Mouse (Mus musculus) brain, adult 10 weeks (tissue): Measurements from ENCODE around the gene Tmem267. TPM values are rescaled to one million over a fixed set of nuclear protein-coding genes. Genes with fewer than 3 reads are reported as not detected.

Source experiments
- polyA plus RNA-seq: library from polyadenylated mRNA; stranded (reverse); fragments of 350-450 nt; fragmentation: Illumina TruSeq; extraction: RNeasy Lipid Tissue Mini Kit (QIAGEN cat#74804); gene quantifications from one replicate; pipeline ENCODE4 v1.2.3, GENCODE M21; 2015; ENCODE audit warnings: low read depth, low replicate concordance

Tmem267 gene
- polyA plus RNA-seq, result 50.5 TPM

GRCm38 (mm10) chr13:119487880-119488580, at the start of gene Tmem267, which contains the start of gene 3110070M22Rik:
TSS of gene Tmem267 (plus strand) at chr13:119488039.
TSS of gene 3110070M22Rik (minus strand) at chr13:119488383.

GRCm38 (mm10) chr13:119462596-119463560, 25.0 kb upstream of the Tmem267 start, which contains the start of gene 4833420G17Rik:
TSS of gene 4833420G17Rik (plus strand) at chr13:119462768.

GRCm38 (mm10) chr13:119623634-119624033, 135.8 kb downstream of the Tmem267 start, which contains the start of gene Ccl28:
TSS of gene Ccl28 (plus strand) at chr13:119623819.

Other genes with a start within 250 kb of the Tmem267 start
- 117 TPM for gene Paip1, start 59.4 kb upstream of the Tmem267 start, polyA plus RNA-seq
- 39.1 TPM for gene 4833420G17Rik, start 25.3 kb upstream of the Tmem267 start, polyA plus RNA-seq
- gene 3110070M22Rik, start 344 bp downstream of the Tmem267 start, polyA plus RNA-seq, result 2.3 TPM
- 2.5 TPM for gene Ccl28, start 135.8 kb downstream of the Tmem267 start, polyA plus RNA-seq
- gene Hmgcs1, start 202.3 kb downstream of the Tmem267 start, polyA plus RNA-seq, result 199 TPM